Mouse (Mus musculus) frontal cortex, adult 2 months (tissue): Measurements from ENCODE around the gene Cpt1b. TPM values are rescaled to one million over a fixed set of nuclear protein-coding genes. Genes with fewer than 3 reads are reported as not detected.

Experiments used
- DNase-seq, 2 experiments: peaks; one replicate each; pipeline ENCODE4 v3.0.0; 2022; ENCODE audit warnings: low spot score in 1 of 2; ENCODE audit errors: extremely low spot score in 1 of 2
- polyA plus RNA-seq: library from polyadenylated mRNA; depleted of rRNA; stranded (reverse); fragments of >200 nt; gene quantifications from 2 replicates; pipeline ENCODE4 v1.2.3, GENCODE M21; 2012; rRNA removed

The Cpt1b gene
- polyA plus RNA-seq: 2.0 and 2.9 TPM in 2 replicates

GRCm38 (mm10) chr15:89425711-89426121 is at the start of gene Cpt1b:
TSS of gene Cpt1b (minus strand) at chr15:89425863.
- no peak for DNase-seq

GRCm38 (mm10) chr15:89475293-89475600 is 49.6 kb upstream of the Cpt1b start:
- no peak for DNase-seq

- no peak for DNase-seq
Observed at GRCm38 (mm10) chr15:89474596-89475292, 49.1 kb upstream of the Cpt1b start.

- no peak for DNase-seq
Observed at GRCm38 (mm10) chr15:89473921-89474320, 48.3 kb upstream of the Cpt1b start.

GRCm38 (mm10) chr15:89473370-89473769 is 47.7 kb upstream of the Cpt1b start:
- DNase-seq: no peak

- no peak for DNase-seq
Observed at GRCm38 (mm10) chr15:89471476-89471875, 45.8 kb upstream of the Cpt1b start.

- DNase-seq: no peak
Observed at GRCm38 (mm10) chr15:89468577-89468976, 42.9 kb upstream of the Cpt1b start.

GRCm38 (mm10) chr15:89465052-89465451 is 39.4 kb upstream of the Cpt1b start:
- no peak for DNase-seq

GRCm38 (mm10) chr15:89463334-89464235 is 37.9 kb upstream of the Cpt1b start:
- no peak for DNase-seq

GRCm38 (mm10) chr15:89462176-89462575 is 36.5 kb upstream of the Cpt1b start:
- DNase-seq: no peak

- no peak for DNase-seq
Observed at GRCm38 (mm10) chr15:89461321-89461720, 35.7 kb upstream of the Cpt1b start.

- DNase-seq: no peak
Observed at GRCm38 (mm10) chr15:89460298-89460697, 34.6 kb upstream of the Cpt1b start.

GRCm38 (mm10) chr15:89459821-89460220 is 34.2 kb upstream of the Cpt1b start:
- DNase-seq: no peak

- no peak for DNase-seq
Observed at GRCm38 (mm10) chr15:89458942-89459341, 33.3 kb upstream of the Cpt1b start.

- DNase-seq: no peak
Observed at GRCm38 (mm10) chr15:89455642-89456041, 30.0 kb upstream of the Cpt1b start.

GRCm38 (mm10) chr15:89454857-89455256 is 29.2 kb upstream of the Cpt1b start:
- no peak for DNase-seq

GRCm38 (mm10) chr15:89453865-89454478 is 28.3 kb upstream of the Cpt1b start, which contains the start of gene Mapk8ip2:
TSS of gene Mapk8ip2 (plus strand) at chr15:89453913.
- peak in 1 of 2 experiments; percentile 63 for DNase-seq

GRCm38 (mm10) chr15:89452906-89453864 is 27.5 kb upstream of the Cpt1b start:
- DNase-seq: no peak

GRCm38 (mm10) chr15:89442486-89443070 is 16.9 kb upstream of the Cpt1b start:
- peak in 1 of 2 experiments; percentile 35 for DNase-seq

- DNase-seq: no peak
Observed at GRCm38 (mm10) chr15:89435878-89436277, 10.2 kb upstream of the Cpt1b start.
